Mouse (Mus musculus): ENCODE measurements at regions not wholly inside any gene's neighbourhood (a gene's known extent, or its start where the extent isn't known, plus 50 kb on each side); places are given as distances from the start of the nearest gene placed in this dataset.

- no peak for DNase-seq (ENCODE audit: low spot score in 2 of 2)
Observed at GRCm38 (mm10) chr1:184536311-184537200, 195.9 kb downstream of the Hlx start.

DNA sequence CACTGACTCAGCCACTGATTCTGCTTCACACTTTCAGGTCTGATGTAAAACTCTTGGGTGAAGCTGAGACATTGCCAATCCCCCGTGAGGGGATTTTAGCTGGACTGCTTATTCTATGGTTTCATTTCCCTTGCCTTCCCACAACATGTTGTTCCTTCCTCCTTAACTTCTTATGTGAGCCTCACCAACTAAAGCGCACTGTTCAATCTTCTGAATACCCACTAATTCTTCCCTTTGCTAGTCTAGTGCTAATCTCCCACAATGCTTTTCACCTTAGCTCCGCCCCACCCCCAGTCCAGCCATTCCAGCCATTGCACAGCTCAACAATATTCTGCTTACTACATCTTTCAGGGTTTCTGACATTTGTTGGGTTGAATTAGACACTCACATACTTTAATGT is 196.7 kb downstream of the Hlx start:
- DNase-seq (ENCODE audit: low spot score in 2 of 2) = no peak

- DNase-seq (ENCODE audit: low spot score in 2 of 2) = no peak
Observed at GRCm38 (mm10) chr1:184534511-184534910, 197.9 kb downstream of the Hlx start.

DNA sequence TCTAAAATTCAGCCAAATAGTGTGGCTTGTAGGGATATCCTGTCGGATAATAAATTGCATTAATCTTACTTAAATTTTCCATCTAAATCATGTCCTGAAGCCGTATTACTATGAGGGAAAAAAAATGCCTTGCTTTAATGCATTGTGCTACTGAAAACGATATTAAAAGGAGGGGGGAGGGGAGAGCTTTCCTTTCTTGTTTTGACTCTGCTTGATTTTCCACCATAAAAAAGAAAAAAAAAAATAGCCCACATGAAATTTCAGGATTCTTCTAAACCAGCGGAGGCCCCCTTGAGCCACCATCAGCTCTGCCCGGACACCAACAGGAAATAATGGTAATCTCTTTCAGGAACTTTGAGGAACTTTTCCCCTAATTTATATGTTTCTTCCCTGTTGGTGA is 198.5 kb downstream of the Hlx start:
- DNase-seq (ENCODE audit: low spot score in 2 of 2) = no peak

- no peak for DNase-seq (ENCODE audit: low spot score in 2 of 2)
Observed at GRCm38 (mm10) chr1:184532488-184533055, 199.8 kb downstream of the Hlx start.

DNA sequence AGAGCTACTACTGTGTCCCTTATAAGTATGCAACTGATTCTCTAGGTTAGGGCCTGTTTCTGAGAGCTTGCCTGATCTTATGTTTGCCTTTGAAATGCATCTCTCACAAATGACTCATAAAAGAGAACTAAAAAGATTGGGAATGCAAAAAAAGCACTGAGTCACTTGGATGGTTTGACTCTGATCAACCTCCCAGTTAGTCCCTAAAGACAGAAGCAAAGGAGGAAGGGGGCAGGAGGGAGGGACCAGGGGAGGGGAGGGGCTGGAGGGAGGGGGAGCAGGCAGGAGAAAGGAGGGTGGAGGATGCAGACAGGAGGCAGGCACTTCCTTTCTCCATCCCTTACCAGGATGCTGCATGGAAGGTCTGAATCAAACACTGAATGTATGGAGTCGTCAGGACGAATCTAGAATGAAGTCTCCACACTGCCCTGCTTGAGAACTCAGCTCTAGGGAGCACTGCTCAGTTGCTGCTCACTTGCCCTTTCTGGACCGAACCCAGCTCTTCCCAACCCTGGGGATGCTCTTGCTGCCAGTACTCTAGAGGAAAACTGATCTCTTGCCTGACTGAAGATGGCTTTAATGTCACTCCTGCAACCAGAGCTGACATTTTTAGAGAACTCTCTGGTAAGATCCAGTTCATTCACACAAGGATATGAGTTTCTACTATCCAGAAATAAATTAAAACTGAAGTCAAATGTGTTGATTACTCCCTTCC is 201.7 kb downstream of the Hlx start:
- DNase-seq (ENCODE audit: low spot score in 2 of 2) = no peak

GRCm38 (mm10) chr1:184525740-184526139 is 206.7 kb downstream of the Hlx start:
- no peak for DNase-seq (ENCODE audit: low spot score in 2 of 2)

GRCm38 (mm10) chr1:184519551-184519950 is 212.9 kb downstream of the Hlx start:
- DNase-seq (ENCODE audit: low spot score in 2 of 2) = no peak

GRCm38 (mm10) chr1:184504663-184505062 is 227.8 kb downstream of the Hlx start:
- no peak for DNase-seq (ENCODE audit: low spot score in 2 of 2)

- DNase-seq (ENCODE audit: low spot score in 2 of 2) = no peak
Observed at GRCm38 (mm10) chr1:184503827-184504355, 228.5 kb downstream of the Hlx start.

- no peak for DNase-seq (ENCODE audit: low spot score in 2 of 2)
Observed at GRCm38 (mm10) chr1:184500702-184501101, 231.7 kb downstream of the Hlx start.

DNA sequence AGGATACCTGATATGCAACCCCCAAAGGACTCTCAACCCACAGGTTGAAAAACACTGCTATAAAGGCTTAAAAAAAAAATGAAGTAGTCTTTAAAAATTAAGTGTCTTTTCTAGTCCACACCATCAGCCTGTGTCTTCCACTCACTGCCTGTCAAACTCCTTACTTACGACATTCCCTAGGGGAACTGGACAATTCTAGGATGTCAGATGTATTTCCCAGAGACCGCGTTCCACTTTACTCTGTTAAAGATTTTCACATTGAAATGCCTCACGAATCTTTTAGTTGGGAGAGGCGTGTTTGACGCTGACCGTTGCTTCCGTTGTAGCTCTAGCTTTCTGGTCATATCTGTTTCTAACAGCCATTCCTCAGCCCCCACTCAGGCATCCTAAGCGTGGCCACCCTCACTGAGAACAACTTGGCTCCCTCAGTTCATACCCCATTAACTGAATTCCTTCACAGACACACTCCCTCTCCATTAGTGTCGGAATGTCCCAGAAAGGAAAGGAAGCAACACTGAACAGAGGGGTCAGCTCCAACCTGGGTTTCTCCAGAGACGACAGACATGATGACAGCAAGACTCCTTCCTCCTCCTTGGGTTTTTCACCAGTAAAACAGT is 233.4 kb downstream of the Hlx start:
- DNase-seq (ENCODE audit: low spot score in 2 of 2) = no peak

- DNase-seq (ENCODE audit: low spot score in 2 of 2) = no peak
Observed at GRCm38 (mm10) chr1:184497007-184497406, 235.4 kb downstream of the Hlx start.

GRCm38 (mm10) chr1:184493811-184494210 is 238.6 kb downstream of the Hlx start:
- no peak for DNase-seq (ENCODE audit: low spot score in 2 of 2)

DNA sequence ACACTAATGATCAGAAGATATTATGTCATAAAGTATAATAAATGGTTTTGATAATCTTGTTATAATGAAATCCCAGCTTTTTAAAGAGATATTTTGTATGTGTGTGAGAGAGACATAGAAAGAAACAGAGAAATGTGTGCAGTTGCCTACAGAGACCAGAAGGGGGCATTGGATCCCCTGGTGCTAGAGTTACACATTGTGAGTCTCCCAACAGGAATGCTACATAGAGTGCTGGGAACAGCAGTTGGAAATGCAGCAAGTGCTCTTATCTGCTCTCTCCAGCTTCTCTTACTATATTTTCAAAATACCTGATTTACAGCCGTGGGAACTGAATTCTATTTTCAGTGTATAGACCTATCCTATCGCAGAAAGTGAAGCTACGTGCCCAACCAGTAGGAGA is 240.3 kb downstream of the Hlx start:
- no peak for DNase-seq (ENCODE audit: low spot score in 2 of 2)

GRCm38 (mm10) chr1:184491252-184491651 is 241.2 kb downstream of the Hlx start:
- no peak for DNase-seq (ENCODE audit: low spot score in 2 of 2)

DNA sequence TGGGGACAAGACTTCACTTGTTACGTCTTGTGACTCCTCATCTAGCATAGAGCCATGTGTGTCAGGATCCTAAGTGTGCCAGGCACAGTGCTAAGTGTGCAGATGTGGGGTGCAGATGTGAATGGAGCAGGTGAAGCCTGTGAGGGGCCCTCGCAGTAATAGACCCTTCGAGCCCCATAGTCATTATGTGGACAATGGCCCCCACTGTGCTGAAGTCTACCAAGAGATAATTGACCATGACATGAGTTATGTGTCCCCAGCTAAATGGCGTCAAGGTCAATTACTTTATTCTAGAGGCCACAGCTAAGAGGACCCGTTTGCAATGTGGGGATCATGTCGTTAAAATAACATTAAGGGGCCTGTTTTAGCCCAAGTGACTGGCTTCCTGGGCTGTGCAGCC is 245.0 kb downstream of the Hlx start:
- no peak for DNase-seq (ENCODE audit: low spot score in 2 of 2)

DNA sequence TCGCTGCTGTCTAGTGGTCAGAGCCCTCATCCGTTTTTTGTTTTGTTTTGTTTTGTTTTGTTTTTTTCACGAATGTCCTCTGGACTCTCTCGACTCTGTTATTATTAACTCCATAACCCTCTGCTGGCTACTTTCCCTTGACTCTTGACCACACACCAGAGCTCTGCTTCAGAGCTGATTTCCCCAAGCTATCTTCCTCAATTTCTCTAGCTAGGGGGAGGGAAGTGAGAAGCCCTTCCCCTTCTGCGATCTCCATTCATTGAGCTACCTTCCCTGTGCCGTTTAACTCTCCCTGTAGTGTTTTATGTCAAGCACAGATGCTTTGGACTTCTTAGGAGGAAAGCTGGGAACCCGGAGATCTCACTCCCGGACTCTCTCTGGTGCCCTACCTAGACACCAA is 247.6 kb downstream of the Hlx start:
- no peak for DNase-seq (ENCODE audit: low spot score in 2 of 2)

GRCm38 (mm10) chr1:184483371-184483770 is 249.0 kb downstream of the Hlx start:
- DNase-seq (ENCODE audit: low spot score in 2 of 2) = no peak

DNA sequence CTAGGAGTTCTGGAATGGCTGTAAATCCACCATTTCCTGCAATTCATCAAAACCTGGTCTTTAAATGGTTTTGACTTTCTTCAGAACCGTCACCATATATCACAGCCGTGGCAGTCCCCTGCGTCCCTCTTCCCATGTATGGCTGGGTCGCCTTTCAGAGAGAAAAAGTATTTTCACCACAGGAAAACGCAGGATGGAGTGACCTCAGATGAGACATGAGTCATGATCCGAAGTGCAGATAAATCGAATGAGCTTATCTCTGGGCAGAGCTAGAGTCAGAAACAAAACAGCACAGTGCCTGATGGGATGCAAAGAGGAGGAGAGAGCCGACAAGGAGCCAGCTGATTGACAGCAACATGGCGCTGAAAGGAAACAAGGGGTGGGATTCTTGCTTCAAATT is 250.4 kb downstream of the Hlx start:
- DNase-seq (ENCODE audit: low spot score in 2 of 2) = no peak

GRCm38 (mm10) chr1:184480571-184481220 is 251.7 kb downstream of the Hlx start:
- DNase-seq (ENCODE audit: low spot score in 2 of 2) = no peak
